Mouse (Mus musculus): Measurements from ENCODE around the gene Pten. TPM values are rescaled to one million over a fixed set of nuclear protein-coding genes. Genes with fewer than 3 reads are reported as not detected.
"Not testable (repeated sequence)": the region's sequence is repeated elsewhere in the genome, so short reads cannot be mapped to it uniquely, and the experiment has no call there.

The Pten gene
- total RNA-seq, 4 experiments from 2014 or later: 28.0 to 39.8 (median 32.4) TPM

GRCm38 (mm10) chr19:32807610-32808009 lies 50.3 kb downstream of the Pten start:
- DNase-seq (ENCODE audit: low spot score in 2 of 2): no peak

- DNase-seq (ENCODE audit: low spot score in 2 of 2): no peak
Observed at GRCm38 (mm10) chr19:32808690-32809089, 51.4 kb downstream of the Pten start.

DNA sequence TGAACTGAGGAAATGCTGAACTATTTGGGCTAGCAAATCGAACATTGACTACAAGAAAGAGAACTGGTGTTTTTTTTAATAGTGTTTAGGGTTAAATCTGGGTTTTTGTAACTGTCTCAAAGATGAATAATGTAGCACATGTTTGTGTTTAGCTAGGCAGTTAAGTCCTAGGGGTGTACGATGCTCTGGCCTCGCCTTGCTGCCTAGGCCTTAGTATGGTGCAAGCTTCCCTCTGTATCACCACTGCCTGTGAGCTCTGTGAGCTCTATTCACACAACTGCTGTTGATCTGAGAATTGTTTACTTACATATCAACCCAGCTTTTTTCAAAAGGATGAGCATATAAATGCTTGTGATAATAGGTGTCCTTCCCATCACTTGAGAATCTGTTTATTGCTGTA lies 51.8 kb downstream of the Pten start:
- no peak for DNase-seq (ENCODE audit: low spot score in 2 of 2)

DNA sequence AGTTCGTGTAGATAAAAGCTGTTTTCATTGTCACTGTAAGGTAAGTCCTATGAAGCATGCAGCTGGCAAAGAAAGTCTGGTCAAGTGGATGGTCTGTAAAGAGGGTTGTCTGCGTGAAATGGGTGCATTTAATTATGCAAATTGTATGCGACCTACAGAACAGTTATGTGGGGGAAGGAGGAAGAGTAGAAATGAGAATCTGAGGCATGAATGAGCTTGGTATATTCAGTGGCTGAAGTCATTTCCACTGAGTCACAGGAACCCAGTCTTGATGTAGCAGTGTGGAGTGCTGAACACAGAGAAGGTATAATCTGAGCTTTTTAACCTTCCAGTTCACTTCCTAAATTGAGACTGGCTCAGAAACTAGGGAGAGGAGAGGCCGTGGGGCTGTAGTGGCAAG lies 61.5 kb downstream of the Pten start:
- no peak for DNase-seq (ENCODE audit: low spot score in 2 of 2)

GRCm38 (mm10) chr19:32822959-32823358 lies 65.7 kb downstream of the Pten start:
- DNase-seq (ENCODE audit: low spot score in 2 of 2): not testable (repeated sequence)

DNA sequence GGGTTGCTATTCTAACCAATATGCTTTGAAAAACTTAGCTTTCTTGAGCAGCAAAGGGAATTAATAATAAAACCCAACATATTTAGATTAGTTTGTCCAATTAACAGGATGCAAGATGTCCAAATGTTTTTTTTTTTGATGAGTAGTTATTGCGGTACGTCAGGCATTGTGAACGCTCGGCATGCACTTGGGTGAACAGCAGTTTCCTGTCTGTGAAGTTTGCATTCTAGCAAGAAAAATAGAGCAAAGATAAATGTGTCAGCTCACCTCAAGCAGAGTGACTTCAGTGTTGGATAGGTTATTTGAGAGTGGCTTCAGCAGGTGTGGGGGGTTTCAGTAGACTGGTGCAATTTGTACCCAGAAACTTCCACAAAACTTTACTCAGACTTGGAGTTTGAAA lies 69.3 kb downstream of the Pten start:
- no peak for DNase-seq (ENCODE audit: low spot score in 2 of 2)

GRCm38 (mm10) chr19:32829871-32830270 lies 72.6 kb downstream of the Pten start:
- no peak for DNase-seq (ENCODE audit: low spot score in 2 of 2)

DNA sequence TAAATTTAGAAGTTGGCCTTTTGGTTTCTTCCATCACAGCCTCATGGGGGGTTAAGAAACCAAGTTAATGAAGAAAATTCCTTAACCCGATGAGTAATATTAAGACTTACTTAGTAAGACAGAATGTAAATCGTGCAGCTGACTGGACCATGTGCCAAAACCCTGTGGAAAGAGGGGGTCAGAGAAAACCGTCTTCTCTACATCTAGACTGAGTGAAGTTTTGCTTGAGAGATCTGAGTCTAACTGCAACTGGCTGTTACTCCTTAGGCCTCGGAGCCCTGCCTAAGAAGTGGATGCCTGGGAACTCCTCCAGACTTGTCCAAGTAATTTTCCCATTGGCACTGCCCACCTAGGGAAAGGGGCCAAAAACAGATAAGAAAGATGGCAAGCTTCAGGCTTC lies 74.0 kb downstream of the Pten start:
- no peak for DNase-seq (ENCODE audit: low spot score in 2 of 2)

DNA sequence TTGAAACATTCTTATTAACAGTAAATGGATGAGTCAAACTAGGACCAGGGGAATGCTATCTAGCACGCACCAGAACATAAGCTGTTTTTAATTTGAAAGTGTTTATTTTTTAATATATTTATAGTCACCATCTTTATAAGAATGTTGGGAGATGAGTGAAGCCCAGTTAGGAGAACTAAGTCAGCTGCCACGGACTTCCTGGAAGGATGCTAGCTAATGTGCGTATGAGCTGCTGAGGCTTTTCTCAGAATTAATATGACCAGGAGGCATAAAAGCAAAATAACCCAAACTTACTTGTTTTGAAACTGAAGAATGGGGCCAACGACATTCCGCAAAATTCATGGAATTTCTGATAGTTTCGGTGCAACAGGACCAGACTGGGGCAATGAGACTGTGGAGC lies 83.2 kb downstream of the Pten start:
- DNase-seq (ENCODE audit: low spot score in 2 of 2): no peak

DNA sequence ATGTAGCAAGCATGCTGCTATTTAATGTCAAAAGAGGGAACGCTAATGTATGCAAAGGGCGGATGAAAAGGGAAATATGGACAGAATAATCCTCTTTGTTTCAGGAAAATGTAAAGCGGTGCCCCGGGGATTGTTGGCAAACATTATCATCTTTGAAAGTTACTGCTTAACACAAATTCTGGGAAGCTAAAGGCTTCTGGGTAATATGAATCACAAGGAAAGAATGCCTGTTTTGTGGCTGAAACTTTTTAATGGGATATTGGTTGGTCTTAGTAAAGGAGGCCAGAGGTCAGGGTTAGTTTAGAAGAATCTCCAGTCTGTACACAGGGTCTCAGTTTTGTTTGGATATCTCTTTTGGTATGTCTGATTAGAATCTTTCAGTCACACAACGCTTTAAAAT lies 87.2 kb downstream of the Pten start:
- no peak for DNase-seq (ENCODE audit: low spot score in 2 of 2)

DNA sequence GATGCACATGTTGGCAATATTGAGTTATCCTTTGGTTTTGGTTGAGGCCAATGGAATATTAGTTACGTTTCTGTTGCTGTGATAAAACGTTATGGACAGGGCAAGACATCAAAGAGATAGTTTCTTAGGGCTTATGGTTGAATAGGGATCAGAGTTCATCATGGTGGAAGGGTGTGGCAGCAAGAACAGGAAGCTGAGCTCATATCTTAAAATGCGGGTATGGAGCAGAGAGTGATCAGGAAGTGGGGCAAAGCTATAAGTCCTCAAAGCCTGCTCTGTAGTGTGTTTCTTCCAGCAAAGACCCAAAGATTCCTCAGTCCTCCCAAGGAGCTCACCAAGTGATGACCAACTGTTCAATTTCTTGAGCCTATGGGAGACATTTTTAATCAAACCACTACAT lies 90.7 kb downstream of the Pten start:
- DNase-seq (ENCODE audit: low spot score in 2 of 2): no peak

GRCm38 (mm10) chr19:32852306-32852705 lies 95.0 kb downstream of the Pten start:
- DNase-seq (ENCODE audit: low spot score in 2 of 2): no peak

DNA sequence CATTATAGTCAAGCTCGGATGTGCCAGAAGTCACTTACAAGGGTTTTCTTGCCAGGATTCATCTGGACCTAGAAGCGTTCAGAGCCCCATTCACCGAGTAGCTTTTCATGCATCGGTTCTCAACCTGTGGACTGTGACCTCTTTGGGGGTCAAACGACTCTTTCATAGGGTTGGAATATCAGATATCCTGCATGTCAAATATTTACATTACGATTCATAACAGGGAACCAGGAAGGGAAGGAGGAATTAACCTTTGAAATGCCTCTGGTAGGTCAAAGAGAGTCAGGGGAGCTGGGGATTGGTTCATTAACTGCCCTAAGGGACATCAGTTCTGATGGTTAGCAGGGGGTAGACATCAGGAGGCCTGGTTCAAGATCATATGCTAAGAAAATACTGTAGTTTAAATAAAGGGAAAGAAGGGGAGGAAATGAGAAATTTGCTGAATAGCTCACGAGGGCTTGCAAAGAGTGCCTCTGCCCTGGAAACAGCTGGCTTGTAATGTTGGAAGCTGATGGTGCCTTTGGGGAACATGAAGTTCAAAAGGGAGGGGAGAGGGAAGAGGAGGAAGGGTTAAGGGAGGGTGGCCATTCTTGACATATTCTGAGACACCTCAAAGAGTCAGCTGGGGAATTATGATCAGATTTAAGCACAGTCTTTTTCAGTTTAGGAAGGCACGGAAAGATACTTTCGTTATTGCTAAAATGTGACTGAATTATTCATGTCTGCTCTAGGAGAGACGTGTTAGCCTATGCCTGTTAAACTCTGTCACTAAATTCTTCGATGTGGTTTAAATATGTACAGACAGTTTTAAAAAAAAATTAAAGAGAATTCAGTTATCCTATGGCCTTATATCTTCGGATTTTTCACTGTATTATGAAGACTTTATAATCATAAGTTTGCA lies 104.6 kb downstream of the Pten start:
- DNase-seq (ENCODE audit: low spot score in 2 of 2): no peak

GRCm38 (mm10) chr19:32866765-32867164 lies 109.5 kb downstream of the Pten start:
- no peak for DNase-seq (ENCODE audit: low spot score in 2 of 2)

- DNase-seq (ENCODE audit: low spot score in 2 of 2): no peak
Observed at GRCm38 (mm10) chr19:32867181-32867897, 110.0 kb downstream of the Pten start.

- DNase-seq (ENCODE audit: low spot score in 2 of 2): no peak
Observed at GRCm38 (mm10) chr19:32868560-32868959, 111.3 kb downstream of the Pten start.

DNA sequence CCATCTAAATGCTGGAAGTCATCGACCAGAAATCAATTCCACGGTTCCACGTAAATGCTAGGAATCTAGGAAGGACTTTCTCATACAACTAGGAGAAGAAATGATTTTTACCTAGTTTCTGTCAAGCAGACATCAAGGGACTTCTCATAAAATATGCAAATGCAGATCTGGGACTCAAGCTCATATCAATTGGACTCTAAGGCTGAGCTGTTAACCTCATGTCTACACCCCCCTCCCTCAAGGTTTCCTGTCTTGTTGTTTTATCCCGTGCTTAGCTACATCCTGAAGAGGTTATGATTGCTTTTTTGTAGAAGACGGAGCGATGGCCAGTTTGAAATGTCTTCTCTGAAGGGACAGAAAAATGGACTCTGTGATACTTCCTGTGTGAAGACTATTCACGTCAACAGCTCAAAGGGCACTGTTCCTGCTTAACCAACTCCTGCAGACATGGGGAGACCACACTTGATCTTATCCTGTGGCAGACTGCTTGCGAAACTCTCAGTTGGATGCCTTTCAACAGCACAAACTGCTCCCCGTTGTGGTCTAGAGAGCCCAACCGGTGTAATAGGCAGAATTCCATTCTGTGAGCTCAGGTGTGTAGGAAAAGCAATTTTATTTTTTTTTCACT lies 111.9 kb downstream of the Pten start:
- DNase-seq (ENCODE audit: low spot score in 2 of 2): no peak

- no peak for DNase-seq (ENCODE audit: low spot score in 2 of 2)
Observed at GRCm38 (mm10) chr19:32873904-32874637, 116.8 kb downstream of the Pten start.

Measured in gastrocnemius, adult 8-10 months (tissue).